Mouse (Mus musculus) brain, embryonic 14.5 days (tissue): Measurements from ENCODE around the gene Ism2.

Experiments
- CTCF ChIP-seq: fragments of 200-500 bp; IDR thresholded peaks from 2 replicates; pipeline ENCODE4 v1.5.1; 2012; ENCODE audit warnings: inconsistent platforms, mild to moderate bottlenecking, moderate library complexity, borderline replicate concordance; ENCODE audit not compliant: insufficient read depth, insufficient read length; ENCODE audit errors: extremely low read depth
- POLR2A ChIP-seq: fragments of 200-500 bp; IDR thresholded peaks from 2 replicates; pipeline ENCODE4 v1.6.1; 2012; ENCODE audit warnings: mild to moderate bottlenecking, inconsistent platforms, borderline replicate concordance; ENCODE audit not compliant: poor library complexity, insufficient read depth, insufficient read length, severe bottlenecking; ENCODE audit errors: extremely low read depth

DNA sequence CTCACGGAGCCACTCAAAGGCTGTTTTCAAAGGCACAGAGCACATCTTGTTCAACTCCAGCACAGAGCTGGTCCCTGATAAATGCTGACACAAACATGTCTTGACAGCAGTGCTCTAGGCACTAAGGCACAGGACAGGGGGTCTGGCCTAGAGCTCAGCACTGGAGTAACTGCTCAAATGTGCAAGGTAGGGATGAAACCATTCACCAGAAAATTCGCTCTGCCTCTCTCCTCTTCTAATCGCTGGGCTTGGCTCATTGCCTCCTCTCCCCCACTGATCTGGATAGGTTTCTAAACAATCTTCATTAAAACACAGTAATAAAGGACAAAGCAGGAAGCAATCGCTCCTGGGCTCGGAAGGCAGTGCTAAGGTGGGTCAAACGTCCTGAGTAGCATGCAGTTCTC is 31.6 kb upstream of the Ism2 start:
- no peak for TF ChIP-seq CTCF
- TF ChIP-seq POLR2A = no peak
